Mouse (Mus musculus) left cerebral cortex, adult 2 months (tissue): Measurements from ENCODE around the gene Gsap. TPM values are rescaled to one million over a fixed set of nuclear protein-coding genes. Genes with fewer than 3 reads are reported as not detected.
"Not testable (repeated sequence)": the region's sequence is repeated elsewhere in the genome, so short reads cannot be mapped to it uniquely, and the experiment has no call there.

Experiments
- DNase-seq, 2 experiments: peaks; one replicate each; pipeline ENCODE4 v3.0.0; 2021 to 2022; ENCODE audit warnings: low spot score in 2 of 2, mixed read lengths in 1 of 2; ENCODE audit errors: extremely low spot score in 1 of 2
- H3K27ac ChIP-seq: fragments of 200-600 bp; 2 replicates; pipeline ENCODE4 v1.8.1; 2022
- H3K4me3 ChIP-seq: fragments of 200-600 bp; 2 replicates; pipeline ENCODE4 v1.8.1; 2022
- CTCF ChIP-seq: fragments of 200-600 bp; IDR thresholded peaks from 2 replicates; pipeline ENCODE4 v1.8.1; 2022; ENCODE audit warnings: antibody characterized with exemption, mild to moderate bottlenecking, moderate library complexity
- intact Hi-C: fragments of 180-260 bp; cut with DNase I; formaldehyde crosslinking; loops from one replicate; pipeline ENCODE4 v1.15.1; 2025
- total RNA-seq, 2 experiments: library from RNA; stranded (reverse); gene quantifications; 2 replicates each; pipeline ENCODE4 v1.2.3; 2021

The Gsap gene
- total RNA-seq, 2 experiments from 2014 or later, result 4.6 to 6.4 TPM

DNA sequence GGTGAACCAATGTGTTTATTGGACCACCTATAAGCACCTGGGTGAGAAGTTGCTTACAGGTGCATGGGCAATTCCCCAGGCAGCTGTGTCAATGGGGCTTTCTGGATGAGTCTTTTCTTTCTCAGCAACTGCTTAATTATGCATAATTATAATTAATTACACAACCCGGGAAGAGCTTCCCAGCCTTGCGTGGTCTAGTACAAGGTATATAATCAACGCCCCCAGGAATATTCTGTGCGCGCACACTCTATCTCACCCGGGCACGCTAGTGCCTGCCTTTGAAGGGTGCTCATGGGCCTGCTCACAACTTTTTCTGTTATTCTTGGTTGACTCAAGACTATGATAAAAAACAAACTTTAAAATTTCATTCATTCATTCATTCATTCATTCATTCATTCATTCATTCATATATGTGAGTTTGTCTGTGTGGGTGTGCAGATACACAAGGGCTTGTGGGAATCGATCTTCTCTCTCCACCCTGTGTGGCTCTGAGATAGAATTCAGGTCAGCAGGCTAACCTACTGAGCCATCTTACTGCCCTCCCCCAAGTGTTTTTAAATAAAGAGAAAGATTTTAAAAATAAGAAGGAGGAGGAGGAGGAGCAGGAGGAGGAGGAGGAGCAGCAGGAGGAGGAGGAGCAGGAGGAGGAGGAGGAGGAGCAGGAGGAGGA, 78.4 kb downstream of the Gsap start:
- no peak for DNase-seq
- intact Hi-C loops, result loop anchor here (2.0 to 10.0 kb wide), 5 partner anchors 160 to 470 kb away; partner anchors contain the start of genes Ccdc146, Fam185a, Pmpcb and Ptpn12
- H3K4me3 ChIP-seq, result no peak overlapping the region
- no peak for TF ChIP-seq CTCF
- no peak overlapping the region for H3K27ac ChIP-seq

DNA sequence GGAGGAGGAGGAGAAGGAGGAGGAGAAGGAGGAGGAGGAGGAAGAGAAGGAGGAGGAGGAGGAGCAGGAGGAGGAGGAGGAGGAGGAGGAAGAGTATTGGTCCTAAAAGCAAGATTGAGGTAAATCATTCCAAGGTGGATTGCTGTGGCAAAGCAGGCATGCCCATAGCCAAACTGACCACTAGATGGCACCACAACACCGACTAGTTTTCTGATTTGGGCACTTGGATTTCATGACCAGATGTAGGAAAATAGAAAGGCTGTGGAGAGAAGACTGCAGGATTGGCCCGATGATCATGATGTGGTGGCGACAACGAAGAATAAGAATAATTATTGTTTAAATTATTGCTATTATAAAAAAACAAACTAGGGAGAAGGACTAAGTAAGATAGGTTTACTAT, 79.0 kb downstream of the Gsap start:
- TF ChIP-seq CTCF, result peak; percentile 81
- Histone ChIP-seq H3K4me3 (no peak overlapping the region), H3K27ac (no peak overlapping the region)
- intact Hi-C loops, result loop anchor here (2.0 to 10.0 kb wide), 4 partner anchors 160 to 470 kb away; partner anchors contain the start of genes Ccdc146, Fam185a and Pmpcb
- DNase-seq, result peak; percentile 78 to 90

DNA sequence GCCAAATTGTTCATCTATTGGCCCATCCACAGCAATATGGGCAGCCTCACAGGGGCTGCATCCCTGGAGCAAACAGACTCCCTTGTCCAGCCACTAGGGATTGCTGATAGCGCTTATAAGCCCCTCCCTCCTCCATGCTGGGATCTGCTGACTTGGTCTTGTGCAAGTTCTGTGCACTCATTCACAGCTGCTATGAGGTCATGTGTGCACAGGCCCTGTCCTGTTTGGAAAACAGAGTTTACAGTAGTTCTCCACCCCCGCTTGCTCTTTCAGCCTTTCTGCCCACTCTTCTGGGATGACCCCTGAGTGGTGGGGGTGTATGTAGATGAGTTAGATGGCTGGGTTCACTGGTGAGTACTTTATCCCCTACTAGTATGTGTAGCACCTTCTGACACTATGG, 81.0 kb downstream of the Gsap start:
- DNase-seq, result no peak
- intact Hi-C loops, result loop anchor here (5.0 to 10.0 kb wide), 2 partner anchors 320 to 468 kb away; partner anchors contain the start of gene Pmpcb
- Histone ChIP-seq H3K27ac (no peak overlapping the region), H3K4me3 (no peak overlapping the region)
- no peak for TF ChIP-seq CTCF

DNA sequence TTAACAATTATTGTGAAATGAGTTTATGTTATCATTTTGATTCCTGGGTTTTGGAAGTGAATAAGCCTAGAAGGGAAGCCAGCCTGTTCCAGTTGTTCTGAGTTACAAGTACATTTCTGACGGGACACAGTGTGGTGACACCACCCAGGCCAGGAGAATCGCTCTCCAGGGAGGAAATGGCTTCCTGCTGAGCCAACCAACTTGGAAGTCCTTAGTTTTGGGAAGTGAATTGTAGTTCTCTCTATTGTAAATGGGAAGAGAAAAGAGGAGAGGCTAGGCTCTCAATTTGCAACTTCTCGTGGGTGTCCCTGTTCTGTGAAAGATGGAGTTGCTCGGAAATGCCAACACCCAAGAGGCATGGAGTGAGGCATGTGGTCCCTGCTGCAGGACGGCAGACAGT, 83.4 kb downstream of the Gsap start:
- intact Hi-C loops, result loop anchor here (5.0 to 10.0 kb wide), 2 partner anchors 318 to 465 kb away; partner anchors contain the start of gene Pmpcb
- TF ChIP-seq CTCF, result no peak
- no peak for DNase-seq
- no peak overlapping the region for H3K4me3 ChIP-seq
- no peak overlapping the region for H3K27ac ChIP-seq

DNA sequence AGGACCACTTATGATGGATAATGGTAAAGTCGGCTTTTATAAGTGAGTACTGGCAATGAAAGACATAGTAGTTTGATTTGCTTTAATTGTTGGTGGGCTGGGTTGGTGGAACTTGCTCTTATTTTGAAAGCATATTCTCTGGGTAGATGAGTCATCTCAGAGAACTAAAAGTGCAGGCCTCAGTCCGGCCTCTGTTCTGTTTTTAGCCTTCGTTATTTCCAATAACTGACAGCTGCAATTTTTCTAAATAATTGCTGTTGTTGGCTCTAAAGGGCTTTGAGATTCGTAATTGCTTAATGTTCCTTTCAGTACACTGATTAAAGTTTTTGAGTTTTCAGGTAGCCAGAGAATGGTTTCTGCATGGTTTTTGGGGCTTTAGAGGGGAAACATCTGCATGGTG, 84.7 kb downstream of the Gsap start:
- DNase-seq, result no peak
- intact Hi-C loops, result no loop called here

DNA sequence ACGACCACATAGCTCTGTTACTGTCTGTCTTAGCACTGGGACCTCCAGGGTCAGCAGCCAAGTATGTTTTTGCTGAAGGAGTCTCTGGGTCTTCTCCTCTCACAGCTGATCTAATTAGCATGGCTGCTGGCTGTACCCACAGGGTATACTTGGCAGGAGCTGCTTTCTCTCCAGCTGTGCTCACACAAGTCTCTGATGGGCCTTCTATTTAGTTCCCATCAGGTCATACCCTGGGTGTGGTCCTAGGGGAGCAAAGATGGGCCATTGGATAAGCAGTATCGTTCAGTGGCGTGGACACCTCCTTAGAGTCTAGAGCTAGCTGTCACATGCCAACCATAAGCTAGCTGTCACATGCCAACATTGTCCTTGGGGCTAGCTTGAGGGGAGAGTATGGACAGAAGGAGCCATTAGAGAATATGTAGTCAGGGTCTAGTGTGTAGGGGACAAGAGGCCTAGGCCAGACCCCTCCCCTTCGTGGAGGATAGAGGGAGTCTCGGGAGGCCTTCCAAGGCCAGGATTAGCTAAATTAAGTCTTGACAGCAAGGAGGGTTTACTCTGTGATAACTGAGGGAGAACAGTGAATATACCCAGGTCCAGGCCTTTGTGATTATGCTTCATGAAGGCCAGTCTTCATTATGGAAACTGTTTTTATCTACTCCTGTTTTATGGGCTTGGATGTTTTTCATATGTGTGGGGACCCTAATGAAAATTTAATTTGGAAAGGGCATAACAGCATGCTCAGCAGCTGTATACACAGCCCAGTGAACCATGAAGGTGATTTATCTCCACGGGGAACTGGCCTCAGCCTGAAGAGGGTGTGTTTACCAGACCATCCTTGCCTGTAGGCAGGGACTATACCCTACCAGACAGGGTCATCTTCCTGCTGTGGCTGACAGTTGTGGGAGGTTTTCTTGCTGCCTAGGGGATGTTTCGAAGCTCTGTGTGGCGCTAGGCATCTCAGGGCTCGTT, 85.6 kb downstream of the Gsap start:
- no peak for DNase-seq
- intact Hi-C loops, result no loop called here
- Histone ChIP-seq H3K4me3 (no peak overlapping the region), H3K27ac (no peak overlapping the region)
- no peak for TF ChIP-seq CTCF

More for the DNA sequence above, 84.7 kb downstream of the Gsap start:
- Histone ChIP-seq H3K27ac (no peak overlapping the region), H3K4me3 (no peak overlapping the region)
- no peak for TF ChIP-seq CTCF

DNA sequence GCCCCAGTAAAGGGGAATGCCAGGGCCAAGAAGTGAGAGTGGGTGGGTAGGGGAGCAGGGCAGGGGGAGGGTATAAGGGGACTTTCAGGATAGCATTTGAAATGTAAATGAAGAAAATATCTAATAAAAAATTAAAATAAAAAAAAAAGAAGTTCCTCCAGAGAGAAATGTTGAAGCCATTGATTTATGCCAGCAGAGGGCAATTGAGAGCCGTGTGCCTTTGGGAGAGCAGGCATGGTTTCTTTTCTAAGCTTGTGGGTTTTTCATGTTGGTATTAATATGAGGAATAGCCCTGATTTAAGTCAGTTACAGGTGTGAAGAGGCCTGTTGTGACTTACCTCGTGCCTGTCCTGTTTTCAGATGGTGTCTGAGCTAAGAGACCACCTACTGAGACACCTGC, 91.6 kb downstream of the Gsap start:
- DNase-seq, intact Hi-C loops, H3K4me3 ChIP-seq, H3K27ac ChIP-seq: not testable (repeated sequence)
- TF ChIP-seq CTCF, result peak; percentile 57

DNA sequence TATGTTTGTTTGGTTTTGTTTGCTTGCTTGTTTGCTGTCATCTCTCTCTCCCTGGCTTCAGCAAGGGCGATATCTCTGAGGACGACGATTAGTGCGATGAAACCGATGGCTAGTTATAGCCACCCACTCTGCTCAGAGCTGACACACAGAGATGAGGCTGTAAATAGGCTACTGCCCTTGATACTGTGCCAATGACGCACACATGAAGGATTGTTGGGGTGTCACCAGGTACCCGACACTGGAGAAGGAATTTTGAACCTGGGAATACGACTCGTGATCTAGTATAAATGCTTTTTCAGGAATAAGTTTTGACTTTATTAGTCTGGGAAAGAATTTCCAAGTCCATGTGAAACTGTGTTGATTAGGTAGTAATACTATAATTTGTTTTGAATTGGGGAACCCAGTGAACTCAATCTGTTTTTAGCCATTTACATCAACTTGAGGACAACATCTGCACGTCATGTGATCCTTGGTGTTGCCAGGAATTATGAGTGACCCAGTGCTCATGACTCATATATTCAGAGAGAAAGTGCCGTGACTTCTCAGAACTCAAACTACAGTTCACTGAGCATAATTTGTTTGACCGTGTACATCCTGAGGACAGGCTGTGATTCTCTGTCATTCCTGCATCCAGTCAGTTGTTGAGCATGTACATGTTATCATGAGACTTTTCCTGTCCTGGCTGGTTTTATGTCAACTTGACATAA, 97.5 kb downstream of the Gsap start:
- no peak for DNase-seq
- TF ChIP-seq CTCF, result no peak

DNA sequence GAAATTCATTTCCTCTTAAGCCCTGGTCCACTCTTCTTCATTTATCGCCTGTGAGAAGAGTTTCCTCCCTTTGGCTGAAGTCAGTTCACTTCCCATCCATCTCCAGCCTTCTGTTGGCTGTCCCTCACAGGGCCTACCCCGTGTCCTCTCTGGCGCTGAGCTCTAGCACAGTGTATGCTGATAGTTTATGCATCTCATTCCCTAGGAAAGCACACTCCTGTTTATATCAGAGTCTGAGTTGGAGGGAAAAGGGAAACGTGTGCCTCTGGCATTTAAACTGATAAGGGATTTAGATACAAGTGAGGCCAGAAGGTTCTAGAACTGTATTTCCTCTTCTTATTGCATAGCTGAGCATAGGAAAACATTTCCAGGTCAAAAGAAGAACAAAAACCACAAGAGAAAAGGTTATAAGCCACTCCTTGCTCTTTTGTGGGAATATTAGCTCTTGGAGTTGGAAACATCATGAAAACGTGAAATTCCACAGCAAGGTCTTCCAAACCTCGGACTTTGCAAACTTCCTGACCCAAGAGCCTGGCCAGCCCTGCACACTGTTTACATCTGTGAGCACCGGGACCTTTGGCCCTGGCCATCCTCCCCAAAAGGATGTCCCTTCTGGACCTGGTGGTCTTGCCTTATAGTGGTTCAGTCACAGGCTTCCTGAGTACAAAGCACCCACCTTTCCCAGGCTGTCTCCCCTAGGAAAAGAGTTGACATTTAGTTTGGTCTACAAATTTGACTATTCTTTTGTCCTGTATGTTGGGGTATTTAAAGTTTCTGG, 102.8 kb downstream of the Gsap start:
- no peak for DNase-seq
- Histone ChIP-seq H3K27ac (no peak overlapping the region), H3K4me3 (no peak overlapping the region)
- no peak for TF ChIP-seq CTCF
- intact Hi-C loops, result no loop called here

More for the DNA sequence above, 97.5 kb downstream of the Gsap start:
- intact Hi-C loops, result no loop called here
- Histone ChIP-seq H3K4me3 (no peak overlapping the region), H3K27ac (no peak overlapping the region)

DNA sequence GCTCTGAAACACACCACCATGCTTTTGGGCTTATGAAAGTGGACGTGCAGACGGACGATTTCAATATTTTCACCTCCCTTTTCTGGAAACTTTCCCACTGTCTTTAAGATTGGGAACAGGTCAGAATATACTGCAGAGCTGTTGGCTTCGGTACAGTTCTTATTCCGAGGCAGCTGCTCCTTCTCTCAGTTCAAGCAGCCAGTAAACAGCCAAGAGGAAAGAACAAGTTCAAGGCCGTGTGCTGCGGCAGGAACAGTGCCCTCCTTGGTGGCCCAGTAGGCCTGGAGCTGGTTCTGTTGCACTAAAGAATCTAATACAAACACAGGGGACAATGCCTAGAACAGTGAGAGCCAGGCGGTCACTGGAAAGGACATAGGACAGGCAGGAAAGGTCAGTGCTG, 104.5 kb downstream of the Gsap start:
- no peak overlapping the region for H3K27ac ChIP-seq
- no peak overlapping the region for H3K4me3 ChIP-seq
- DNase-seq, result no peak
- intact Hi-C loops, result no loop called here
- no peak for TF ChIP-seq CTCF

DNA sequence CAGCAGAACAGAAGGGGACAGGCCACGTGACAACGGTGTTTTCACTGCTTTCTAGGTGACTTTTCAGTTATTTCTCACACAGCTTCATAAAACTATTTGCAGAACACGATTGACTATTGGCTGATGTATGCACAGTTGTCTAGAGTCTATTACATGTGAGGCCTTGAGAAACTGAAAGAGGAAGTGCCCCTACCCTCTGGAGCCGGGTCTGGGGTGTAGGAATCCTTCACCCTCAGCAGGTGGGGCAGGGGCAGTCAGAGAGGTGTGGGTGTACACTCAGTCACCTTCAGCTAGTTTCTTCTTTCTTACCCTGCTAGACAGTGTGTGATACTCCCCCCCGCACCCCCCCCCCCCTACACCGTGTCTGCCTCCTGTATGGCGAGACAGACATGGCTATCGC, 109.6 kb downstream of the Gsap start:
- TF ChIP-seq CTCF, result no peak
- intact Hi-C loops, result no loop called here
- no peak for DNase-seq

More for the DNA sequence above, 109.6 kb downstream of the Gsap start:
- H3K27ac ChIP-seq, result no peak overlapping the region
- H3K4me3 ChIP-seq, result no peak overlapping the region
